Mouse (Mus musculus): ENCODE measurements around the gene Mon1b.

Mon1b gene

GRCm38 (mm10) chr8:113673300-113673699 lies 37.9 kb downstream of the Mon1b start:
- DNase-seq (ENCODE audit: low read depth), result no peak

DNA sequence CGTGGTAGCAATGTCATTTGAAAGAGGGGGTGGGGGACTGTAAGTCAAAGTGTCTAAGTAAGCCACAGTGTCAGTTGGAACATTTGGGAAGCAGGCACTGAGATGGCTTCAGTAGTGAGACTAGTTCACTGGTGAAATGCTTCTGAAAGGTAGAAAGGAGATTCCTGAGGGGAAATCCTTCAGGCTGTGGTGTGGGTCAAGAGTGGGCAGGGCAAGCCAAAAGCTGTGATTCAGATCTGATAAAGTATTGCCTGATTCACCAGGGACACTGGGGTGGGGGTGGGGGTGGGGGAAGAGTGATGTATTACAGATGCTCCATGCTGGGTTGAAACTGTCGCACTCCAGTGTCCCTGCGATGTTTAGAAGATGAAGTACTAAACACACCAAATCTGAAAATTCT lies 39.2 kb downstream of the Mon1b start:
- DNase-seq (ENCODE audit: low read depth), result no peak

DNA sequence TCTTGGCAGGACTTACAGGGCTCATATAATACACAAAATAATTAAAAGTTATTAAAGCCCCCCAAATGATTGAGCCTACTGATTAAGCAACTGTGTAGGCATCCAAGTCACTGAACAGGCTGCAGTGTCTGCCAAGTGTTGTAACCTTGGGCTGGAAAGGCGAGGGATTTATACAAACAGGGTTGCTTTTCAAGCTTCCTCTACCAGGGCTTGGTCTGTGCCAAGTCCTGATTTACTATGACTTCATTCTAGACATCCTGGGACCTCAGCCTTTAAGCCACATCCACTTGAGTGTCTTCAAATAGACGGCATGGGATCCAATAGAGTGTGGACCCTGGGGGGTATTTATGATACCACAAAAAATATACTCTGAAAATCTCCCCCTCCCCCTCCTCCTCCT lies 39.9 kb downstream of the Mon1b start:
- DNase-seq (ENCODE audit: low read depth), result no peak

GRCm38 (mm10) chr8:113676811-113677210 lies 41.4 kb downstream of the Mon1b start:
- no peak for DNase-seq (ENCODE audit: low read depth)

DNA sequence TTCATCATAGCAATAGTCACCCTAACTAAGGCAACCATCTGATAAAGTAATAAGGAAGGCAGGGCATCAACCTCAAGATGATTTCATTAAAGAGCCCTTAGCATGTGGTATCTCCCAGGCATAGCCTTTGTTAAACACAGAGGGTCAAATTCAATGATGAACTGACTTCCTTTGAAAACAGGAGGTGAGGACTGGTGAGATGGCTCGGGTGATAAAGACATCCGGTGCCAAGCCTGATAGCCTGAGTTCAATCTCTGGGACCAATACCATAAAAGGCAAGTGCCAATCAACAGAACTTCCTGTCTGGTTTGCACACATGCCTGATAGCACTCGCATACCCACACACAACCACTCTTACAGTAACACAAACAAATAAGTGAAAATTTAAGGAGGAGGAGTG lies 44.0 kb downstream of the Mon1b start:
- no peak for DNase-seq (ENCODE audit: low read depth)

GRCm38 (mm10) chr8:113687889-113688542 lies 52.6 kb downstream of the Mon1b start:
- DNase-seq (ENCODE audit: low read depth), result no peak

DNA sequence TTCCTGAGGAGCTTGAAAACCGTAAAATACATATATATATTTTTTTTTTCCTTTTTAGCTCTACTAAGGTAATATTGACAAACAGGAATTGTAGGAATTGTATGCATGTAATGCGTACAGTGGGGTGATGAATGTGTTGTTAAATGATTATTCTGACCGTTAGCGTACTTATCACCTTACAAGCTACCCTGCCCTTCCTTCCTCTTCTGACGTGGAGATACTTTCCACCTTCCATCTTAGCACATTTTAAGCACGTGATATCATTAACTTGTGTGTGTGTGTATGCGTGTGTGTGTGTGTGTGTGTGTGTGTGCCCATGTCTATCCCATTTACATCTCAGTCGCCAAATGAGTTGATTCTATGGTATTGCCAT lies 53.1 kb downstream of the Mon1b start:
- DNase-seq (ENCODE audit: low read depth), result no peak

DNA sequence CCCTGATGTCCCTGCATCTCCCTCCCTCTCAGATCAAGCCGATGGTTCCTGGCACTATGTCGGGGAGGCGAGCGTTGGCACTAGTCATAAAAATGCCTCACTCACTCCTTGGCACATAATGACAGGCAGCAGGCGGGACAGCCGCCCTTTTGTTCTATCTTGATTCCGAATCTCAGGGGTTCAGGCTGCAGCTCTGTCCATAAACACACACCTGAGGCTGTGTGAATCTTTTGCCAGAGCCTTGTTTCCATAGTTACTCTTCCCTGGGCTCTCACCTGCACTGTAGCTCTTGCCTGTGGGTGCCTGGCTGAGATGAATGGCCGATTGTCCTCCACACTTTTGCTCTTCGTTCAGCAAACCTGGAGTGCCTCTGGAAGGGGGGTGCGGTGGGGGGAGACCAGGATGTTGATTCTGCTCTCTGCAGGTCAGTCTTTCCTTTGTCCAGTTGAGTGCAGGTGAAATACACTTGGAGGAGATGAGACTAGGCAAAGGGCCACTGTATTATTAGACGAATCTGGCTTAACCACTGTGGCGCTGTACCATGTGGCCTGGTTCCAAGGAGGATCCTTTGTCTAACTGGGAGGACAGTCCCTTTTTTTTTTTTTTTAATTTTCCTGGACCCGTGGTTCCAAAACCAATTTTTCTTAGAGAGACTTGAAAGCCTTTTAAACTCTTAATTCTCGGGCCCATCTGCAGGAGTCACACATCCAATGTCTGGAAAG lies 56.4 kb downstream of the Mon1b start:
- no peak for DNase-seq (ENCODE audit: low read depth)

All from naive thymus-derived CD4-positive, alpha-beta T cell, adult 2 months (primary cell).